Mouse (Mus musculus) thymus, adult 2 months (tissue): ENCODE data around the gene Cavin4.

Source experiments
- CTCF ChIP-seq: fragments of 200-500 bp; IDR thresholded peaks from 2 replicates; pipeline ENCODE4 v1.5.1; 2012; ENCODE audit warnings: mild to moderate bottlenecking, control low read depth, low read length, moderate library complexity, borderline replicate concordance; ENCODE audit not compliant: control insufficient read depth, poor library complexity, insufficient read depth; ENCODE audit errors: extremely low read depth
- POLR2A ChIP-seq: fragments of 200-500 bp; IDR thresholded peaks from 2 replicates; pipeline ENCODE4 v1.6.1; 2012; ENCODE audit warnings: mild to moderate bottlenecking, low read length, control low read depth, moderate library complexity; ENCODE audit not compliant: control insufficient read depth, poor library complexity, insufficient read depth; ENCODE audit errors: extremely low read depth

DNA sequence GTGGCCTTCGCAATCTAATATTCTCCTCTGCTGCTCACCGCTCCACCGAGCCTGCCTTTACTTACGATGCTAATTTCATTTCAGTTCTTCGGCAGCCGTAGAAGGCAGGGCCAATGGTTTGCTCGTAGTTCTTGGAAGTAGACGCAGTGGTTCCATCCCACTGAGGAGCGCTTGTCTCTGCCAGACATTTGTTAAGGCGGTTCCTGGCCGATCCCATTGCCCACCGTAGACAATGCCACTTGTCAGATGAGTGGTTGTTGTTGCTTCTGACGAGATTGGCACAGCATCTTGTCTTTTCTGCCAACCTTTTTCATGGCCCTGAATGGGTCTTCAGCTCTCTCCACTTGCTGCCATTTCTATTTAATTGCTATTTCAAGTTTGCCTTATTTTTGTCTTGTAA lies 33.9 kb upstream of the Cavin4 start:
- TF ChIP-seq CTCF (no peak), POLR2A (no peak)
